Mouse (Mus musculus) liver, embryonic 15.5 days (tissue): ENCODE measurements around the gene Sqor. TPM values are rescaled to one million over a fixed set of nuclear protein-coding genes. Genes with fewer than 3 reads are reported as not detected.

Experiments used
- ATAC-seq: fragments of 200-750 bp; cut with Nextera tagmentation; 2 replicates; pipeline ENCODE4 v1.8.0; 2017; ENCODE audit warnings: moderate number of reproducible peaks, mild to moderate bottlenecking, moderate library complexity; ENCODE audit not compliant: insufficient read depth
- H3K27ac ChIP-seq: fragments of 300-500 bp; sonication (generic); replicated peaks from 2 replicates; pipeline ENCODE4 v1.5.1; 2015; ENCODE audit warnings: mild to moderate bottlenecking, inconsistent platforms
- H3K27me3 ChIP-seq: fragments of 300-500 bp; sonication (generic); 2 replicates; pipeline ENCODE4 v1.6.1; 2015; ENCODE audit warnings: mild to moderate bottlenecking, inconsistent platforms
- H3K36me3 ChIP-seq: fragments of 300-500 bp; sonication (generic); replicated peaks from 2 replicates; pipeline ENCODE4 v1.6.1; 2015; ENCODE audit warnings: moderate library complexity, mild to moderate bottlenecking, inconsistent platforms
- H3K4me1 ChIP-seq: fragments of 300-500 bp; sonication (generic); replicated peaks from 2 replicates; pipeline ENCODE4 v1.6.1; 2015; ENCODE audit warnings: inconsistent platforms
- H3K4me2 ChIP-seq: fragments of 300-500 bp; sonication (generic); 2 replicates; pipeline ENCODE4 v1.6.1; 2015; ENCODE audit warnings: moderate library complexity, mild to moderate bottlenecking, inconsistent platforms
- H3K4me3 ChIP-seq: fragments of 300-500 bp; sonication (generic); replicated peaks from 2 replicates; pipeline ENCODE4 v1.5.1; 2015; ENCODE audit warnings: mild to moderate bottlenecking, inconsistent platforms
- H3K9ac ChIP-seq: fragments of 300-500 bp; sonication (generic); 2 replicates; pipeline ENCODE4 v1.6.1; 2015; ENCODE audit warnings: moderate library complexity, mild to moderate bottlenecking, inconsistent platforms
- H3K9me3 ChIP-seq: fragments of 300-500 bp; sonication (generic); replicated peaks from 2 replicates; pipeline ENCODE4 v1.6.1; 2016; ENCODE audit warnings: inconsistent platforms
- WGBS: fragments of 180-500 bp; shearing (Covaris S2); methylation state at CpG from one replicate; pipeline ENCODE4 v1.1.7; 2015; ENCODE audit warnings: mixed read lengths; ENCODE audit not compliant: insufficient replicate concordance; 5-methylcytosine and 5-hydroxymethylcytosine counted together
- polyA plus RNA-seq: library from polyadenylated mRNA; unstranded; fragments of >200 nt; fragmentation: Nextera tagmentation; extraction: Ambion mirVana; gene quantifications from 2 replicates; pipeline ENCODE4 v1.2.1, GENCODE M21; 2015

Sqor gene
- polyA plus RNA-seq, 1 experiment from 2014 or later = 7.3 TPM

DNA sequence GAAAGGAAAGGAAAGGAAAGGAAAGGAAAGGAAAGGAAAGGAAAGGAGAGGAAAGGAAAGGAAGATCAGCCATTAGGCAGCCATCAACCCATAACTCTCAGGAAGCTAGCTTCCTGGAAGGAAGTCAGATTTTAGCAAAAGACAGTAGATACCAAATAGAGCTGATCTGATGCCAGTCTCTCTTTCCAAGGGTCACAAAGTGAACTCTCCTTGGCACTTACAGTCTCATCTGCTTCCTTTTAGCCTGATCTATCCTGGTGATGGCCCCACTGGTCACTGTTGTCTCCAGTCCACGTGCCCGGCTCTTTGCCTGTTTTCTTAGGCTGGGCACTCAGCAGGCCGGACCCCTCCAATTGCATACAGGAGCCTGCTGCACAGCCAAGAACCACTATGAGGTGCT lies 19.7 kb downstream of the Sqor start:
- no peaks in the 10 kb centered on the region for H3K9me3 ChIP-seq
- WGBS = 75% methylated on average over 3 of the region's 3 CpGs
- no peaks in the 10 kb centered on the region for H3K4me1 ChIP-seq
- H3K36me3 ChIP-seq = no peaks in the 10 kb centered on the region
- H3K4me2 ChIP-seq = no peak overlapping the region
- no peak for ATAC-seq
- H3K4me3 ChIP-seq = no peak overlapping the region
- H3K27me3 ChIP-seq = no peaks in the 10 kb centered on the region
- no peak overlapping the region for H3K27ac ChIP-seq
- no peak overlapping the region for H3K9ac ChIP-seq

DNA sequence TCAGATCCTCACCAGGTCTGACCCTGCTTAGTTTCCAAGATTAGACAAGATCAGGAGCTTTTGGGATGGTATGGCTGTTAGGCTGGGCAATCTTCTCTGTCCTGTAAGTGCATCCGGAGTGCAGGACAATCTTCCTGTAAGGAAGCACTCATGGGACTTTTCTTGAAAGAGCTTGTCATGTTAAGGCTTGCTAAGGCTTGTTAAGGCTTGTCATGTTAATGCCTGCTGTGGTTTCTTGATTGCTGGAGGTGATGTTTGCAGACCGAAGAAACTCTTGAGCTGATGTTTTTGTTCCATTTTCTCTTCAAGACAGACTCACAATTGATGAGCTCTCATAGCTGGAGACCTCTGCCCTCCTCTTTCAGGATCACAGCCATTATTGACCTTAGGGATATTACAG lies 21.1 kb downstream of the Sqor start:
- Histone ChIP-seq H3K9me3 (no peaks in the 10 kb centered on the region), H3K36me3 (no peaks in the 10 kb centered on the region), H3K27ac (no peak overlapping the region), H3K4me2 (no peak overlapping the region), H3K4me1 (no peaks in the 10 kb centered on the region), H3K4me3 (no peak overlapping the region), H3K27me3 (no peaks in the 10 kb centered on the region), H3K9ac (no peak overlapping the region)
- 74% methylated on average over 2 of the region's 2 CpGs for WGBS
- no peak for ATAC-seq

DNA sequence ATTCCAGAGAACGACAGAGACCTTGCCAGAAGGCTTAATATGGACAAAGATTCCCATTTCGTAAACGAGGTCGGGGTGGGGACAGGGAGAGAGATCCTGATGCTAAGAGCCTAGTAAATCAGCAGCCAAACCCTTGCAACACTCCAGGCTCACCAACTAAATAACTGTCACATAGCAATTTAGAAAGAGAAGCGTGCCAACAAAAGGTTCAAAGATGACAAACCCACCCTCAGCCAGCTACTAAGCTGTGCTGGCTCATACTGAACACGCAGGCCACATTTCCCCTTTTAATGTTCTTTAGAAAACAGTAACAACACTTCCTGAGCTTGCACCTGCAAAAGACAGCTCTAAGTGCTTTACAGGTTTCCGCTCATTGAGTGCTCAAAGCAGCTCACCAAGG lies 24.3 kb downstream of the Sqor start:
- Histone ChIP-seq H3K4me2 (no peak overlapping the region), H3K27ac (no peak overlapping the region), H3K9ac (no peak overlapping the region), H3K27me3 (no peaks in the 10 kb centered on the region), H3K4me3 (no peak overlapping the region), H3K9me3 (no peaks in the 10 kb centered on the region), H3K4me1 (no peaks in the 10 kb centered on the region), H3K36me3 (no peaks in the 10 kb centered on the region)
- 55% methylated on average over 7 of the region's 7 CpGs for WGBS
- no peak for ATAC-seq

- WGBS = 51% methylated on average over 6 of the region's 6 CpGs
- no peaks in the 10 kb centered on the region for H3K27me3 ChIP-seq
- H3K4me3 ChIP-seq = no peak overlapping the region
- H3K9ac ChIP-seq = no peak overlapping the region
- no peak overlapping the region for H3K4me2 ChIP-seq
- ATAC-seq = no peak
- H3K27ac ChIP-seq = no peak overlapping the region
- no peaks in the 10 kb centered on the region for H3K36me3 ChIP-seq
- H3K4me1 ChIP-seq = no peaks in the 10 kb centered on the region
- no peaks in the 10 kb centered on the region for H3K9me3 ChIP-seq
Measured at GRCm38 (mm10) chr2:122789730-122790129, 24.7 kb downstream of the Sqor start.

GRCm38 (mm10) chr2:122804392-122804791 lies 39.4 kb downstream of the Sqor start:
- 65% methylated on average over 6 of the region's 6 CpGs for WGBS
- Histone ChIP-seq H3K4me3 (no peak overlapping the region), H3K9ac (no peak overlapping the region), H3K27me3 (no peaks in the 10 kb centered on the region), H3K36me3 (no peaks in the 10 kb centered on the region), H3K27ac (no peak overlapping the region), H3K4me2 (no peak overlapping the region), H3K9me3 (no peaks in the 10 kb centered on the region), H3K4me1 (no peaks in the 10 kb centered on the region)
- no peak for ATAC-seq

- H3K36me3 ChIP-seq = no peaks in the 10 kb centered on the region
- H3K9me3 ChIP-seq = no peaks in the 10 kb centered on the region
- no peak overlapping the region for H3K4me3 ChIP-seq
- no peak overlapping the region for H3K27ac ChIP-seq
- WGBS = 30% methylated on average over 3 of the region's 3 CpGs
- H3K4me2 ChIP-seq = 0 out of 2 replicates have a peak overlapping the region, but pooled peaks have one; percentile 23
- ATAC-seq = peak; percentile 54
- no peak overlapping the region for H3K9ac ChIP-seq
- H3K4me1 ChIP-seq = no peaks in the 10 kb centered on the region
- no peaks in the 10 kb centered on the region for H3K27me3 ChIP-seq
Measured at GRCm38 (mm10) chr2:122806040-122806439, 41.0 kb downstream of the Sqor start.

DNA sequence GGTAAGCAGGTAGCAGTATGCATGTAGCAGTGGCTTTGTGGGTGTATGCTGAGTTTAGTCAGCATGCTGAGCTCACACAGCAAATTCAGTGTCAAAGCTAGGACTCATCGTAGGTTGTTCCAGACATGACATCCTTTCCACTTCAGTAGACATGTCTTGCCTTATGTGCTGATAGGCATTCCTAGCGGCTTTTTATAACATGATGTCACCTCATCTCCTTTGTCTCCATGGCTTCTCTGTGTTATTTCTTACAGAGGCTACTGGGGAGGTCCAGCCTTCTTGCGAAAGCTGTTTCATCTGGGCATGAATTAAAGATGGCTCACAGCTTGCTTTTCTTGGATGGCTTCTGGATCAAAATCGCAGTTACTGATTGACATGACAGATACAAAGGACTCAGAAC lies 44.0 kb downstream of the Sqor start:
- Histone ChIP-seq H3K4me1 (no peaks in the 10 kb centered on the region), H3K27me3 (no peaks in the 10 kb centered on the region), H3K9ac (no peak overlapping the region), H3K4me2 (no peak overlapping the region), H3K36me3 (no peaks in the 10 kb centered on the region), H3K9me3 (no peaks in the 10 kb centered on the region), H3K27ac (no peak overlapping the region), H3K4me3 (no peak overlapping the region)
- no peak for ATAC-seq
- 67% methylated on average over 4 of the region's 4 CpGs for WGBS

GRCm38 (mm10) chr2:122816986-122817385 lies 51.9 kb downstream of the Sqor start:
- 51% methylated on average over 2 of the region's 2 CpGs for WGBS
- ATAC-seq = no peak
- no peaks in the 10 kb centered on the region for H3K4me1 ChIP-seq
- H3K9me3 ChIP-seq = no peaks in the 10 kb centered on the region
- no peak overlapping the region for H3K4me2 ChIP-seq
- no peaks in the 10 kb centered on the region for H3K27me3 ChIP-seq
- no peak overlapping the region for H3K27ac ChIP-seq
- no peak overlapping the region for H3K4me3 ChIP-seq
- H3K36me3 ChIP-seq = no peaks in the 10 kb centered on the region
- no peak overlapping the region for H3K9ac ChIP-seq

- no peaks in the 10 kb centered on the region for H3K4me1 ChIP-seq
- no peaks in the 10 kb centered on the region for H3K27me3 ChIP-seq
- no peak overlapping the region for H3K4me2 ChIP-seq
- no peak overlapping the region for H3K4me3 ChIP-seq
- no peaks in the 10 kb centered on the region for H3K9me3 ChIP-seq
- H3K36me3 ChIP-seq = no peaks in the 10 kb centered on the region
- 39% methylated on average over 2 of the region's 2 CpGs for WGBS
- H3K27ac ChIP-seq = no peak overlapping the region
- no peak for ATAC-seq
- no peak overlapping the region for H3K9ac ChIP-seq
Measured at GRCm38 (mm10) chr2:122821246-122821645, 56.2 kb downstream of the Sqor start.

DNA sequence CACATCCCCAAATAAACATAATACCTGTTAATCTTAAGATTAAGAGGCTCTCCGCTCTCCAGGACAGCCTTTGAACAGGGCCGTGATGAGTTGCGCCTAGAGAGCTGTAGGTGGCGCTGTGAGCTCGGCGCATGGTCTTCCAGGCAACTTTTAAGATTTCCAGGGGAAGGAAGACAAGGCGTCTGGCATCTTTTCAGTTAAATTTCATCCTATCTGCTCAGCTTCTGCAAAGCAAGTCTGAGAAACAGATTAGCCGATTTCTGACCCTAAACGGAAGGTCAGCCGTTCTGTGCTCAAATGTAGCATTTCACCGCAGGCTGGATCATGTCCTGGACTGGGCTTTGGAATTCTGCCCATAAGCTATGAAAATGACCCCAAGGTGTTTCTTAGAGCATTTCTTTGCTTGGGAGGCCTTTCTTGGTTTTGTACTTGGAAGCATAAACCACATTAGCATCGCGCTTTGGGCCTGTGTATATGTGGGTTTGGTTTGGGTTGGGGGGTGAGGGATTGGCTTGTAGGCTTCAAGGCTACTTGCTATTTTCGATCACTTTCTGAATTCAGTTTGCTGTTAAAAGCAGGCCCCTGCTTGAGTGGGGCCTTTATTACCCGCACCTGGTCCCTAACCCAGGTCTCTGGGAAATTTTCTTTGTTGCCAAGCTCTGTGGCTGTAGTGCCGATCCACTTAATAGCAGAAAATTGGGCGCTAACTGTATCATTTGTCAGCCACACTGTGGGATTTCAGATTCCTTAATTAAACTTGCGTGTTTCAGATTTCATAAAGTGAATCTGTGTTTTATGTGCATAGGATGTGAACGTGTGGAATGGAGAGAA lies 60.6 kb downstream of the Sqor start:
- H3K4me1 ChIP-seq = no peaks in the 10 kb centered on the region
- no peaks in the 10 kb centered on the region for H3K27me3 ChIP-seq
- no peak overlapping the region for H3K4me3 ChIP-seq
- H3K9me3 ChIP-seq = no peaks in the 10 kb centered on the region
- no peak overlapping the region for H3K4me2 ChIP-seq
- WGBS = 43% methylated on average over 19 of the region's 19 CpGs
- no peak overlapping the region for H3K9ac ChIP-seq
- ATAC-seq = no peak
- H3K27ac ChIP-seq = no peak overlapping the region
- H3K36me3 ChIP-seq = no peaks in the 10 kb centered on the region

- Histone ChIP-seq H3K4me2 (no peak overlapping the region), H3K4me3 (no peak overlapping the region), H3K9me3 (no peaks in the 10 kb centered on the region), H3K27ac (no peak overlapping the region), H3K9ac (no peak overlapping the region), H3K4me1 (no peaks in the 10 kb centered on the region), H3K36me3 (no peaks in the 10 kb centered on the region), H3K27me3 (no peaks in the 10 kb centered on the region)
- ATAC-seq = no peak
- 58% methylated on average over 3 of the region's 3 CpGs for WGBS
Measured at GRCm38 (mm10) chr2:122826302-122826701, 61.3 kb downstream of the Sqor start.

DNA sequence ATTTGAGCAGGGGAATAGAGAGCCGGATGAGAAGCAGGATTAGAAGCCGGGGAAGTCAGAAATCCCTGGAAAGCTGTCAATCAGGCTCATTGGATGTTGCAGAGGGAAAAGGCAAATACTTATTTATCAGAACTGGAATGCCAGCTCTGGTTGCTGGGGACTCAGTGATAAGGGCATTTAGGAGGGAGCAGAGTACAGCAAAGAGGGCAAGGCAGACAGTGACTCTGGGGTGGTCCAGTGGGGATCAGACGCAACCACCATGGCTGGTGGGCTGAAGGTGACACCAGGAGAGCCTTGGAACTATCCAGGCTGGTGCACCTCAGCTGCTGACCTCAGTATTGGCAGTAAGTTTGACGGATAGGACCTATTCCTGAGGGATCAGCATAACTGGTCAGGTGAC lies 89.6 kb downstream of the Sqor start:
- H3K9ac ChIP-seq = no peak overlapping the region
- no peak overlapping the region for H3K4me2 ChIP-seq
- H3K36me3 ChIP-seq = no peaks in the 10 kb centered on the region
- ATAC-seq = no peak
- H3K4me3 ChIP-seq = no peak overlapping the region
- H3K9me3 ChIP-seq = no peaks in the 10 kb centered on the region
- no peak overlapping the region for H3K27ac ChIP-seq
- WGBS = 66% methylated on average over 4 of the region's 4 CpGs
- no peaks in the 10 kb centered on the region for H3K27me3 ChIP-seq
- no peaks in the 10 kb centered on the region for H3K4me1 ChIP-seq
